Mouse (Mus musculus): ENCODE measurements around the gene Actg1.
A peak's percentile ranks its signal among the peaks of the same experiment; 100 is the strongest.
"Not testable (repeated sequence)": the region's sequence is repeated elsewhere in the genome, so short reads cannot be mapped to it uniquely, and the experiment has no call there.

The Actg1 gene

DNA sequence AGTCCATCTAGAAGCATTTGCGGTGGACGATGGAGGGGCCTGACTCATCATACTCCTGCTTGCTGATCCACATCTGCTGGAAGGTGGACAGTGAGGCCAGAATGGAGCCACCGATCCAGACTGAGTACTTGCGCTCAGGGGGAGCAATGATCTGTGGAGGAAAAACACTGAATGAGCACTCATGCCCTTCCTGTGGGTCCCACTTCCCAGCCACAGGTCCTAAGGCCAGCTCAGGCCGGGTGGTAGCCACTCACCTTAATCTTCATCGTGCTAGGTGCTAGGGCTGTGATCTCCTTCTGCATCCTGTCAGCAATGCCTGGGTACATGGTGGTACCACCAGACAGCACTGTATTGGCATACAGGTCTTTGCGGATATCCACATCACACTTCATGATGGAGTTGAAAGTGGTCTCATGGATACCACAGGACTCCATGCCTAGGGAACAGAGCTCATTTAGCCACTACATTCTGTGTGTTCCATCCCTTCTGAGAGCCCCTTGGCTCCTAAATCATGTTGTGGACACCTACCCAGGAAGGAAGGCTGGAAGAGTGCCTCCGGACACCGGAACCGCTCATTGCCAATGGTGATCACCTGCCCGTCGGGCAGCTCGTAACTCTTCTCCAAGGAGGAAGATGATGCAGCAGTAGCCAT lies 1.8 kb downstream of the Actg1 start:
- not testable (repeated sequence) for DNase-seq (ENCODE audit: low read depth, low spot score)

DNA sequence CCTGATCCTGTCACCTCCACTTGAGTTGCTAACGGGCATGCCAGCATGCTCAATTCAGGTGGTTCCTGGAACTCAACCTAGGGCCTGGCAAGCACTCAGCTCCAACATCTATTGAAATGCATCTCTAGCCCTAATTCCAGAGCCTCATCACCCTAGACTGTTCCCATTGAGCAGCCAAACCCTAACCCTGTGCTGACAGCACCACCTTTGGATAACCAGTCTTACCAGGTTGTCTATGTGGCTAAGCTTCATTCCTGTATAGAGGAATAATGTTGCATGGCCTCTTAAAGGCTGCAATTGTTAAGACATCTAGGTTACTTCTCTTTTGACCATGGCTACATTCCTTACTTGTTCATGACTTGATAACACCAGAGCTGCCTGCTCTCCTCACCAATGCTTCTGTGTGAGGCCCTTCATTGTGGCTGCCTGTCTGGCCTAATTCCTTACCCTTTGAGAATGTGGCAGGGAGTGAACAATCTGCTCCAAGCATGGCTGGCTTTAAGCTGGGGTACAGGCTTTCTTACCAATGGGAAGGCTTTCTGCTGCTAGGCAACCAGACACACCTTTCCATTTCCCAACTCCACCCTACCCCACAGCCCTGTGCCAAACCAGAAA lies 3.2 kb downstream of the Actg1 start:
- no peak for DNase-seq (ENCODE audit: low read depth, low spot score)

- no peak for DNase-seq (ENCODE audit: low read depth, low spot score)
Measured at GRCm38 (mm10) chr11:120344310-120344920, 3.9 kb downstream of the Actg1 start.

DNA sequence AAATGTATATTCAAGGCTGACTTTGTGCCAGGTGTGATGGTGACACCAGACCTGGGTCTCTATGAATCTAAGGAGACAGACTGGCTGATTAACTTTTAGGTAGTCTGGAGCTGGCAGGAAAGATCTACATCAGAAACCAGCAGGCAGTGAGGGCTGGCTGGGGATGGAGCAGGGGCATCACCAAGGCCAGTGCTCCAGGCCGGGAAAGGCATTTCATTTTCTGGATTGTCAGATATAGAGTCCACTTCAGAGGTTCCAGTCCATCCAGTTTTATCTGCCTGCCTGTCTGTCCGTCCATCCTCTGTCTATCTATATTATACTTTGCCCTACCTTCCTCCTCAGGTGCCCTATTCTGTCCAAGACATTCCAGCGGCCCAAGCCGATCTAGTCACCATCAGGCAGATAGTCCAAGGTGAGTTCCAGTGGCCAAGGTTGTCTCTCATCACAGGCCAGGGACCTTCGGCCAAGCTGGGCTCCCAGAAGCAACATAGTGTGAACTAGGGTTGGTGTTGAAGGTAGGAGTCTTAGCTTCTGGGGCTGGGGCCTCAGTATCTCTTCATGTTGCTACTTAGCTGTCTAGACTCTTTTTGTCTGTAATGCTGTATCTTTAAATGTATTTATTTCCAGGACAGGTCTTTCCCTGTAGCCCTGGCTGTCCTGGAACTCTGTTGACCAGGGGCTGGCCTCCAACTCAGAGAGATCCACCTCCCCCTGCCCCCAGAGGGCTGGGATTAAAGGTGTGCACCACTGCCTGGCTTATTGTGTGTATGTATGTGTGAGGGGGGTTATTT lies 4.6 kb downstream of the Actg1 start:
- DNase-seq (ENCODE audit: low read depth, low spot score), result no peak

DNA sequence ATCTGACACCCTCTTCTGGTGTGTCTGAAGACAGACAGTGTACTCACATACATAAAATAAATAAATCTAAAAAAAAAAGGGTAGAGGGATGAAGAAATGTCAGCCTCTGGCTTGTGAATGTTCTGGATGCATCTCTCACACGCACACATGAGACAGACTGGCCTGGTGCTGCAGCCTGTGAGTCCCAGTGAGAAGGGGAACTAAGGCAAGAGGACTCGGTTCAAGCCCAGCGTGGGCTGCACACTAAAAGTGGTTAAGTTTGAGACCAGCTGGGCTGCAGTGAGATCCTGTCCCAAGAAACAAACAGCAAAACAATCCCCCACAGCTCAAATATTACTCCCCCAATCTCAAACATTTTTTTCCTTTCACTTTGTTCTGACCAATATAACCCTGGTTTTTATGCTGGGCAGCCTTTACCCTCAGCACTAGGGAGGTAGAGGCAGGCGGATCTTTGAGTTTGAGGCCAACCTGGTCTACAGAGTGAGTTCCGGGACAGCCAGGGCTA lies 5.6 kb downstream of the Actg1 start:
- DNase-seq (ENCODE audit: low read depth, low spot score), result no peak

DNA sequence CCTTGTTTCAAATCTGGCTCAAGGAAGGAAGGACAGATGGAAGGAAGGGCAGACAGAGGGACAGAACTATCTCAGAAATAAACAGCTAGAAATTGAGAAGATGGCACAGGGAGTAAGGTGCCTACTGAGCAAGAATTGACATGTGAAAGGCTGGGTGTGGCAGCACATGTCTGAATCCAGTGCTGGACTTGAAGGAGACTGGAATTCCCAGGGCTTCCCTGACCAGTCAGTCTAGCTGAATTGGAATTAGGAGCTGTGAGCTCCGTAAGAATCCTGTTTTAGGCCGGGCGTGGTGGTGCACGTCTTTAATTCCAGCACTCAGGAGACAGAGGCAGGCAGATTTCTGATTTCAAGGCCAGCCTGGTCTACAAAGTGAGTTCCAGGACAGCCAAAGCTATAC lies 6.7 kb downstream of the Actg1 start:
- no peak for DNase-seq (ENCODE audit: low read depth, low spot score)

- no peak for DNase-seq (ENCODE audit: low read depth, low spot score)
Measured at GRCm38 (mm10) chr11:120339978-120340513, 8.3 kb downstream of the Actg1 start.

DNA sequence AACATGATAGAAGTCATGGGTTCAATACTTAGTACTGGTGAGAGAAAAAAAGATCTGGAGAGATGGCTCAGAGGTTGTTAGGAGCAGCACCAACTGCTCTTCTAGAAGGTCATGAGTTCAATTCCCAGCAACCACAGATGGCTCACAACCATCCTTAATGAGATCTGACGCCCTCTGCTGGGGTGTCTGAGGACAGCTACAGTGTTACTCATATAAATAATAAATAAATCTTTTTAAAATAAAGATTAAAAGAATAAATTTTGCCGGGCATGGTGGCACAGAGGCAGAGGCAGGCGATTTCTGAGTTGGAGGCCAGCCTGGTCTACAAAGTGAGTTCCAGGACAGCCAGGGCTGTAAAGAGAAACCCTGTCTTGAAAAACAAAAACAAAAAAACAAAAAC lies 9.6 kb downstream of the Actg1 start:
- no peak for DNase-seq (ENCODE audit: low read depth, low spot score)

DNA sequence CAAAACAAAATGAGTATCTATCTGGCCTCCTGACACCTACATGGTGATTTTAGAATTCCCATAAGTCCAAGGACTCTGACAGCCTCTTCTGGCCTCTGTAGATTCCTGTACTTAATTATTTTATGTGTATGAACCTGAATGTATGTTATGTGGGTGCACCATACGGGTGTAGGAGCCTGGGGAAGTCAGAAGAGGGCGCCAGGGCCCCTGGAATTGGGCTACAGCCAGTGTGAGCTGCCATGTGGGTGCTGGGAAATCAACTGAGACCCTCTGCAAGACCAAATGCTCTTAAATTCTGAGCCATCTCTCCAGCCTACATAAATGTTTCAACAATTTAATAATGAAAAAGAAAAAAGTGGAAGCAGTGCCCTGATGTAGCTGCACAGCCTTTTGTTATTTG lies 10.9 kb downstream of the Actg1 start:
- no peak for DNase-seq (ENCODE audit: low read depth, low spot score)

DNA sequence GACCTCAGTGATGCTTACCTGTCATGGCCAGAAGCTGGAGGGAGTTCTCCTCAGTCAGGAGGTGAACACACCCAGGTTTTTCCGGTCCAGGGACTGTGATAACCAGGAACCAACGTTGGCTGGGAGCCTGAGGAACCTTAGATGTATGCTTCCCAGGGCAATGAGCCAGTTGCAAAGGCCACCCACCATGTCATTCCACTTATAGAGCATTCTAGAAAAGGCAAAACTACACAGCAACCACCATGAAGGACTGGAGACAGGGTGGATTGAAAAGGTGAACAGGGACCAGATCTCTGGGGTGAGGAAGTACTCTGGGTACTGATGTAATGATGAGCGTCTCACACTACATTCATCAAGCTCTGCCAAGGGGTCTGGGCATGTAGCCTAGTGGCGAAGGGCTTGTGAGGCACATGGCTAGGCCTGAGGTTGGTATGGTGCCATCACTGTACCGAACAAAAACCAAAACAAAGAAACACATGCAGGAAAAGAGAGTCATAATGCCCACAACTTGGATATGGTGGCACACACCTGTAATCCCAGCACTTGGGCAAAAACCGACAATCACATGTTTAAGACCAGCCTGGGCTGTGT lies 12.8 kb downstream of the Actg1 start:
- DNase-seq (ENCODE audit: low read depth, low spot score), result no peak

DNA sequence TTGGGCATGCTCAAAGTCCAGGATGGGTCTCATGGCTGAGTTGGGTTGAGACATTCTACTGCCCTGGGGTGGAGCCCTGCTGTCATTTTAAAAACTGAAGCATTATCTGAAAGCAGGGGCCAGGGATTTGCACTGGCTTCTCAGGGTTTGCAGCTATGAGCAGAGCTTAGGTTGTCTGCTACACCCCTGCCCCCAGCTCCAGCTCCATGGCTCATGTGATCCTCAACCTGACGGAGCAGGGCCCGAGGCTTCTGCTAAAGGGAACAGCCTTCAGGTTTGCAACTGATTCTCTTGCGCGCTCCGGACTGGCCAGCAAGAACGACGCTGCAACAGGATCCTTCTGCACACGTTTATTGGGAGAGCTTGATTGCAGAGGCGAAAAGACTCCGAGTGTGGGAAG lies 28.2 kb downstream of the Actg1 start:
- no peak for DNase-seq (ENCODE audit: low read depth, low spot score)

- DNase-seq (ENCODE audit: low read depth, low spot score), result no peak
Measured at GRCm38 (mm10) chr11:120319310-120319709, 29.0 kb downstream of the Actg1 start.

DNA sequence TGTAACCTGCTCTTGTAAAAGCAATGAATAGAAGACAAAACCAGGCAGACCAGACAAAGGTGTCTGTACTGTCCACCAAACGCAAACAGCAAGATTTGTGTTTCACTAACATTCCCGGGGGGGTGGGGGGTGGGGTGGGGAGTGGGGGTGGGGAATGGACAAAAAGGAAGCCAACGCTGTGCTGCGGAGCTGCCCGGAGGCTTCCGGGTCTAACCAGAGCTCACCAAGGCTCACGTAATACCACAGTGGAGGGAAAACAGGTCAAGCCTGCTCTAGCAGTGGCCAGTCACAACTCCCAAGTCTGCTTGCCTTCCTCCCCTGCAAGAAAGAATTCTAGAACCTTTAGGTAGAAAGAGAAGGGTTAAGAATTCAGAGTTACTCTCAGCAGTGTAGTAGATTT lies 30.9 kb downstream of the Actg1 start:
- no peak for DNase-seq (ENCODE audit: low read depth, low spot score)

- no peak for DNase-seq (ENCODE audit: low read depth, low spot score)
Measured at GRCm38 (mm10) chr11:120316690-120317254, 31.6 kb downstream of the Actg1 start.

- DNase-seq (ENCODE audit: low read depth, low spot score), result peak; percentile 91
Measured at GRCm38 (mm10) chr11:120315832-120316689, 32.3 kb downstream of the Actg1 start.

DNA sequence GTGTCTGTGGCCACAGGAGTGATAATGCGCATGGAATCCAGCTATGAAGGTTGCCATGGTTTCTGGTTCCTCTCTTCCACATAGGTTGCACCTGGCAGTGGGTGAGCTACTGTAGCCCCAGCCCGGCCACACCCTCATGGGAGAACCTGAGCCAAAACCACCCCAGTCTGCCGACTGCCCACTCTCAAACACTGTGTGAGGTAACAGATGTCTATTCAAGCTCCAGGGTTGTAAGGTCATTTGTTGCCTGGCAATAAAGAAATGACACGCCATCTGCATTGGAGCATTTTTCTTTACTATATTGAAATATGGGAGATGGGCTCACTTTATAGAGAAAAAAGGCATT lies 33.0 kb downstream of the Actg1 start:
- DNase-seq (ENCODE audit: low read depth, low spot score), result no peak

DNA sequence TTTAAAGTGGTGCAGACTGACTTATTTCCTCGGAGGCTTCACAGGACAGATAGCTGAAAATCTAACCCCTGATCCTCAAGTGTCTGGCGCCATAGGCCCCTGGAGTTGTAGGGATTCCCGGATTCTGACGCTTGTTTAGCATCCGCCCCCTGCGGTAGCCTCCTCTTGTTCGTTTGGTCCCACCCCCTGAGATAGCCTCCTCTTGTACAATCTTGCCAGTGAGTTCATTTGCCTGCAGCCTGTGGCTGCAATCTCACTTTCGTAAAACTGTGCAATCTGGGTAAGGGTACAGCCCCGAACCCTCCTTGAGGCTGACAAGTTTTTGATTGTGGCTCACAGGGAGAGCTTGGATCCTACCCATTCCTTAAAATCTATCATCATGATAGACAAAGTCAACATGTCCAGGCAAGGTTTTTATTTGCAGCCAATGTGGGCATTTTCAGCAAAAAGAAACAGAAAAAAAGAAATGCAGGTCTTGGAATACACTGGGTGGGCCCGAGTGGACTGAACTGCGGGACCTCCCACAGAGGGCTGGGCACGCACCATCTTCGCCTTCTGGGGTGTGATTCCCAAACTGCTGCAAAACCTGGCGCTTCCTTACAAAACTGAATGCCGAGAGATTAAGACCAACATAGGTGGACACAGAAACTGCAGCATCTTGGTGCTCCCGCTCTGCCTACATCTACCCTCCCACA lies 33.5 kb downstream of the Actg1 start:
- DNase-seq (ENCODE audit: low read depth, low spot score), result no peak

DNA sequence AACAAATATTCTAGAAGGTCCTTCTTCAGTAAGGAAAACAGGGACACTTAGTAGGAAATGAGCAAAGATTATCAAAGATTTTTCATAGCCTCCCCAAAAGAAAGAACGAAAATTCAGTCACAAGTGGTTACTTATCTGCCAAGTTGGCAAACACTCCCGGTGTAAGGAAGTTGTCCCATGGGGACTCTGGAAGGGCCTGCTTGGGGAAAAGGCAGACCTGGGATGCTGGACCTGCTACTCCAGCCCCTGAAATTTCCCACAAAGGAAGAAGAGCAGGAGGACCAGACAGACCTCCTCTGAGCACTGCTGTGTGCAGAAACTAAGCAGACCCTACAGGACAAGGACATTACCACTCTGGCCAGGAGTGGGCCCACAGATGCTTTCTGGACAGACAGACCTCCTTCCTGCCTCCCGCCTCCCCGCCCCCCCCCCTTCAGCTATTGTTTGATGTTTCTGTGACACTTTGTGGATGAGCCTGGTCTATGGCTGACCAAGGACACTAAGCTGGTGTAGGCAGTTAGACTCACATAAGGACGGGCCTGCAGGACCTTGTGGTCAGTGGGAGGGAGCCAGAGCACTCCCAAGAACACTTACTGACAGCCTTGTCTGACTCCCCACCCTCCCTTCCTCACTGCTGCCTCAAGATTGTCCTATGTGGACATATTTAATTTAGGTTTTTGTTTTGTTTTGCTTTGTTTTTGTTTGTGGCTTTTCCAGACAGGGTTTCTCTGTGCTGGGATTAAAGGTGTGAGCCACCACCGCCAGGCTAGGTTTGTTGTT lies 34.2 kb downstream of the Actg1 start:
- no peak for DNase-seq (ENCODE audit: low read depth, low spot score)

GRCm38 (mm10) chr11:120312069-120312468 lies 36.3 kb downstream of the Actg1 start:
- no peak for DNase-seq (ENCODE audit: low read depth, low spot score)

All from retina, adult 2 months (tissue).